Mouse (Mus musculus) olfactory bulb, adult 2 months (tissue): Measurements from ENCODE around the gene Fam81a. TPM values are rescaled to one million over a fixed set of nuclear protein-coding genes. Genes with fewer than 3 reads are reported as not detected.

Source experiments
- H3K27ac ChIP-seq: fragments of 200-500 bp; 2 replicates; pipeline ENCODE4 v1.5.1; 2012; ENCODE audit warnings: low read depth, low read length; ENCODE audit not compliant: insufficient read depth
- H3K4me1 ChIP-seq: fragments of 200-500 bp; 2 replicates; pipeline ENCODE4 v1.6.1; 2012; ENCODE audit warnings: low read length; ENCODE audit not compliant: control insufficient read depth, insufficient read depth
- H3K4me3 ChIP-seq: fragments of 200-500 bp; 2 replicates; pipeline ENCODE4 v1.5.1; 2012; ENCODE audit warnings: mild to moderate bottlenecking, low read depth, low read length, moderate library complexity; ENCODE audit not compliant: insufficient read depth
- CTCF ChIP-seq: fragments of 200-500 bp; IDR thresholded peaks from 2 replicates; pipeline ENCODE4 v1.5.1; 2012; ENCODE audit warnings: low read depth, mild to moderate bottlenecking, low read length, moderate library complexity; ENCODE audit not compliant: insufficient read depth
- POLR2A ChIP-seq: fragments of 200-500 bp; IDR thresholded peaks from 2 replicates; pipeline ENCODE4 v1.6.1; 2012; ENCODE audit warnings: mild to moderate bottlenecking, low read depth, low read length, moderate library complexity; ENCODE audit not compliant: insufficient read depth
- WGBS: fragments of 180-500 bp; shearing (Covaris S2); methylation state at CpG from one replicate; pipeline ENCODE4 v1.1.7; 2018; 5-methylcytosine and 5-hydroxymethylcytosine counted together
- polyA plus RNA-seq: library from polyadenylated mRNA; stranded (reverse); fragments of >200 nt; gene quantifications from 2 replicates; pipeline ENCODE4 v1.2.4, GENCODE M21; 2012; ENCODE audit warnings: low replicate concordance; ENCODE audit not compliant: missing spikeins, insufficient read depth, insufficient read length

Gene Fam81a
- polyA plus RNA-seq, 1 experiment: 137 TPM

GRCm38 (mm10) chr9:70049416-70049783 lies 93.0 kb downstream of the Fam81a start:
- Histone ChIP-seq H3K4me3 (no peak overlapping the region), H3K4me1 (no peaks in the 10 kb centered on the region), H3K27ac (no peak overlapping the region)
- TF ChIP-seq POLR2A (no peak), CTCF (no peak)
- 41% methylated on average over 3 of the region's 3 CpGs for WGBS

GRCm38 (mm10) chr9:70048751-70049415 lies 93.5 kb downstream of the Fam81a start:
- WGBS: 69% methylated on average over 6 of the region's 6 CpGs
- Histone ChIP-seq H3K4me1 (no peaks in the 10 kb centered on the region), H3K27ac (no peak overlapping the region), H3K4me3 (no peak overlapping the region)
- TF ChIP-seq CTCF (no peak), POLR2A (no peak)

GRCm38 (mm10) chr9:70048280-70048679 lies 94.1 kb downstream of the Fam81a start:
- H3K4me1 ChIP-seq: no peaks in the 10 kb centered on the region
- WGBS: 56% methylated on average over 5 of the region's 5 CpGs
- no peak for TF ChIP-seq POLR2A

GRCm38 (mm10) chr9:70047839-70048238 lies 94.5 kb downstream of the Fam81a start:
- H3K27ac ChIP-seq: no peak overlapping the region
- TF ChIP-seq CTCF (no peak), POLR2A (no peak)
- 70% methylated on average over 3 of the region's 3 CpGs for WGBS

More at GRCm38 (mm10) chr9:70048280-70048679, 94.1 kb downstream of the Fam81a start:
- no peak overlapping the region for H3K4me3 ChIP-seq
- H3K27ac ChIP-seq: no peak overlapping the region

GRCm38 (mm10) chr9:70046255-70046654 lies 96.1 kb downstream of the Fam81a start:
- H3K4me3 ChIP-seq: no peak overlapping the region
- 96% methylated on average over 6 of the region's 6 CpGs for WGBS
- H3K27ac ChIP-seq: no peak overlapping the region
- TF ChIP-seq POLR2A (no peak), CTCF (no peak)
- H3K4me1 ChIP-seq: no peaks in the 10 kb centered on the region

More at GRCm38 (mm10) chr9:70047839-70048238, 94.5 kb downstream of the Fam81a start:
- Histone ChIP-seq H3K4me1 (no peaks in the 10 kb centered on the region), H3K4me3 (no peak overlapping the region)

- WGBS: 87% methylated on average over 2 of the region's 2 CpGs
- no peak for TF ChIP-seq POLR2A
- no peak for TF ChIP-seq CTCF
- Histone ChIP-seq H3K27ac (no peak overlapping the region), H3K4me1 (no peaks in the 10 kb centered on the region), H3K4me3 (no peak overlapping the region)
Measured at GRCm38 (mm10) chr9:70044865-70045264, 97.5 kb downstream of the Fam81a start.

GRCm38 (mm10) chr9:70042935-70043334 lies 99.4 kb downstream of the Fam81a start:
- WGBS: 57% methylated on average over 1 of the region's 1 CpGs
- TF ChIP-seq POLR2A: no peak
- no peaks in the 10 kb centered on the region for H3K4me1 ChIP-seq
- no peak overlapping the region for H3K27ac ChIP-seq
- H3K4me3 ChIP-seq: no peak overlapping the region

- no peak for TF ChIP-seq CTCF
- TF ChIP-seq POLR2A: no peak
- WGBS: 91% methylated on average over 4 of the region's 4 CpGs
- no peaks in the 10 kb centered on the region for H3K4me1 ChIP-seq
- no peak overlapping the region for H3K4me3 ChIP-seq
- no peak overlapping the region for H3K27ac ChIP-seq
Measured at GRCm38 (mm10) chr9:70042137-70042536, 100.2 kb downstream of the Fam81a start.

GRCm38 (mm10) chr9:70040570-70040969 lies 101.8 kb downstream of the Fam81a start:
- H3K4me1 ChIP-seq: no peaks in the 10 kb centered on the region
- 90% methylated on average over 11 of the region's 11 CpGs for WGBS
- no peak overlapping the region for H3K4me3 ChIP-seq
- no peak overlapping the region for H3K27ac ChIP-seq
- TF ChIP-seq CTCF: no peak
- TF ChIP-seq POLR2A: no peak
